Mouse (Mus musculus) cortical plate, adult 2 months (tissue): Measurements from ENCODE around the gene Nlgn1.

Source experiments
- CTCF ChIP-seq: fragments of 200-500 bp; IDR thresholded peaks from 2 replicates; pipeline ENCODE4 v1.5.1; 2011; ENCODE audit warnings: mild to moderate bottlenecking, control low read depth, low read length; ENCODE audit not compliant: insufficient read depth; ENCODE audit errors: extremely low read depth
- POLR2A ChIP-seq: fragments of 200-500 bp; IDR thresholded peaks from 2 replicates; pipeline ENCODE4 v1.6.1; 2011; ENCODE audit warnings: mild to moderate bottlenecking, low read length, control low read depth; ENCODE audit not compliant: insufficient read depth; ENCODE audit errors: extremely low read depth

DNA sequence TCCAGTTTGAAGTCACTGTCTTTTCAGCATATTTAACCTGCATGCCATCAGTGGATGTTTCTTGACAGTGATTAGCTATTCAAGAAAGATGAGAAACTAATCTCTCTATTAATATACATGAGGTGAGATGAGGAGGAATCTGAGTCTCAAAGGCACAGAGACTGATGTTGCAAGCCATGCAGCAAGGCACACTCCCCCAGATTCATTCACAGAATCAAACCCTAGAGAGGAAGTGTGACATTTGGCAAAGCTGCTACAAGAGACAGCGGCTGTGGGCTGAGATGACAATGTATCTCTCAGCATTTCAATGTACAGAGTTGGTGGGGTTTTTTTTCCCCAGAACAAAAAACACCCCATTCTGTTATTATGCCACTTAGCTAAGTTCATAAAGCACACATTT lies 885.1 kb downstream of the Nlgn1 start:
- TF ChIP-seq CTCF (no peak), POLR2A (no peak)
